Mouse (Mus musculus) neural tube, embryonic 10.5 days (tissue): ENCODE results near the gene Igsf3.

Experiments used
- DNase-seq: peaks from one replicate; pipeline ENCODE4 v3.0.0-alpha.2; 2017; ENCODE audit warnings: low spot score; ENCODE audit errors: extremely low spot score

Igsf3 gene

GRCm38 (mm10) chr3:101501611-101502010, 124.7 kb downstream of the Igsf3 start:
- DNase-seq: no peak

GRCm38 (mm10) chr3:101502086-101502760, 125.3 kb downstream of the Igsf3 start:
- DNase-seq: no peak

- DNase-seq: peak; percentile 89
These were observed 129.3 kb downstream of the Igsf3 start for GRCm38 (mm10) chr3:101506179-101506578.

GRCm38 (mm10) chr3:101506970-101507702, 130.3 kb downstream of the Igsf3 start:
- DNase-seq: no peak

GRCm38 (mm10) chr3:101507766-101508165, 130.9 kb downstream of the Igsf3 start:
- no peak for DNase-seq

- no peak for DNase-seq
These were observed 133.0 kb downstream of the Igsf3 start for GRCm38 (mm10) chr3:101509707-101510544.

- DNase-seq: no peak
These were observed 133.7 kb downstream of the Igsf3 start for GRCm38 (mm10) chr3:101510632-101511031.
